Mouse (Mus musculus): Measurements from ENCODE around the gene Slco3a1. TPM values are rescaled to one million over a fixed set of nuclear protein-coding genes. Genes with fewer than 3 reads are reported as not detected.

The Slco3a1 gene
- total and polyA plus RNA-seq, 3 experiments = 0.04 to 0.35 TPM; not detected in 1

DNA sequence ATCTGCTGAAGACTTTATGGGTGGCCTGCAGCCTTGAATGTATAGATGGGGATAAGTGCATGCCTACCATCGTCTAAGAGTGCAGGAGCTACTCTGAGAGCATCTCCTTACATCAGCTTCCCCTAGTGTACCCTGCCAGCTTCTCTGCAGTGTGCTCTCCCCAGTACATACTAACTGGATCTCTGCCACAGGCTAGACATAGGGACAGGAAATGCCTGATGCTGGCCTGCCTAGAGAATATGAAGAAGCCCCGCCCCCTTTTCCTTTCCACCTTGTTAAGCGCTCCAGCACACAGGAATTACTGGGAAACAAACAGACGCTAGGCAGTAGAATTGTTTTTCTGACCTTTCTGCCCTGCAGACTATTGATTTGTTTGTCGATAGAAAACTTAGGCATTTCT lies 230.9 kb downstream of the Slco3a1 start:
- no peak overlapping the region for H3K27ac ChIP-seq (ENCODE audit: insufficient read depth, low read depth)
- DNase-seq (ENCODE audit: extremely low read depth) = no peak
- dilution Hi-C loops (cut with MboI; ENCODE audit: extremely low pct_ligation_motif_present, extremely low pct_unique_long_range_greater_than_20kb, low sequenced_read_pairs) (no loop called here), in situ Hi-C loops (cut with MboI; ENCODE audit: low pct_ligation_motif_present, low pct_unique_long_range_greater_than_20kb, low sequenced_read_pairs) (no loop called here)
- no peaks in the 10 kb centered on the region for H3K4me1 ChIP-seq (ENCODE audit: control insufficient read depth in 1 of 2, insufficient read depth in 2 of 2)
- no peak overlapping the region for H3K4me3 ChIP-seq (replicated peaks in 1 of 3; ENCODE audit: low read depth in 2 of 3, low read length in 2 of 3, poor library complexity in 1 of 3)
- no peaks in the 10 kb centered on the region for H3K9me3 ChIP-seq (replicated peaks; ENCODE audit: low read length)
- no peaks in the 10 kb centered on the region for H3K79me2 ChIP-seq (replicated peaks; ENCODE audit: control insufficient read depth, extremely low read depth, insufficient read depth, poor library complexity, severe bottlenecking)
- TF ChIP-seq SIN3A (IDR thresholded peaks at IDR 0.05; ENCODE audit: low read length) (no peak), KAT2A (IDR thresholded peaks at IDR 0.05; ENCODE audit: insufficient replicate concordance, low read length) (no peak), NELFE (IDR thresholded peaks at IDR 0.05; ENCODE audit: low read depth, low read length) (no peak), BHLHE40 (IDR thresholded peaks at IDR 0.05; ENCODE audit: low read depth, low read length) (no peak), CTCF (conservative IDR thresholded peaks at IDR 0.05 in 1 of 2, IDR thresholded peaks at IDR 0.05 in 1 of 2; ENCODE audit: low read depth in 2 of 2, low read length in 2 of 2) (no peak), ZNF384 (IDR thresholded peaks at IDR 0.05; ENCODE audit: low read depth, low read length) (no peak), RCOR1 (conservative IDR thresholded peaks at IDR 0.05; ENCODE audit: low read depth, low read length) (no peak), RAD21 (IDR thresholded peaks at IDR 0.05; ENCODE audit: low read depth, low read length) (no peak), JUND (conservative IDR thresholded peaks at IDR 0.05; ENCODE audit: low read depth, low read length) (no peak), IRF4 (IDR thresholded peaks at IDR 0.05; ENCODE audit: low read depth, low read length) (no peak), ZMIZ1 (IDR thresholded peaks at IDR 0.05; ENCODE audit: low read depth, low read length) (no peak), ZC3H11A (IDR thresholded peaks at IDR 0.05; ENCODE audit: low read depth, low read length) (no peak), EP300 (IDR thresholded peaks at IDR 0.05; ENCODE audit: low read length) (no peak), USF2 (conservative IDR thresholded peaks at IDR 0.05; ENCODE audit: low read depth, low read length) (no peak), PAX5 (IDR thresholded peaks at IDR 0.05; ENCODE audit: low read length) (no peak), MAX (IDR thresholded peaks at IDR 0.05; ENCODE audit: low read length) (no peak), MAFK (IDR thresholded peaks at IDR 0.05; ENCODE audit: insufficient replicate concordance, low read length) (no peak), ETS1 (conservative IDR thresholded peaks at IDR 0.05; ENCODE audit: low read depth, low read length) (no peak)
- H3K4me2 ChIP-seq (ENCODE audit: insufficient read depth, low read depth, poor library complexity, severe bottlenecking) = no peak overlapping the region
- H3K36me3 ChIP-seq (replicated peaks in 1 of 2; ENCODE audit: control insufficient read depth in 1 of 2, insufficient read depth in 1 of 2, low read length in 1 of 2) = no peaks in the 10 kb centered on the region
- peaks cover 26% of the 10 kb centered on the region for H3K27me3 ChIP-seq (replicated peaks)
- H3K9ac ChIP-seq (ENCODE audit: insufficient read depth, low read depth) = no peak overlapping the region

DNA sequence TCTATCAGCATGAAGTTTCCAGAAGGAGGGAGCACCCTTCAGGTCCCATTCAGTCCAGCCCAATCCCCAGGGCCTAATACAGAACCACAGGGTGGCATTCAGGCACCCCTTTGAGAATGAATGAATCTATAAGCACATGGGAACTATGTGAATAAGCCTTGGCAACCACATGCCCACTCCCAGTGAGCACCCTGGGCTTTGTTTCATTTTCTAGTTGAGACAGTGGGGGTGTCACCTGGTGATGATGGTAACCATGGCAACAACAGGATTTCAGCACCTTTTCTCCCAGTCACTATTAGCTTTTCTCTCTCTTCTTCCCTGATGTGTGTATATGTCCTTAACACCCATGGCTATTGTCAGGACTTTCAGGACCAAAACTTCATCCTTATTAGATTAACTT lies 231.4 kb downstream of the Slco3a1 start:
- in situ Hi-C loops (cut with MboI; ENCODE audit: low pct_ligation_motif_present, low pct_unique_long_range_greater_than_20kb, low sequenced_read_pairs) = no loop called here
- no peak for DNase-seq (ENCODE audit: extremely low read depth)
- no peak for TF ChIP-seq ZKSCAN1 (IDR thresholded peaks at IDR 0.05; ENCODE audit: borderline replicate concordance, low read depth, low read length)
- no peak for TF ChIP-seq ZC3H11A (IDR thresholded peaks at IDR 0.05; ENCODE audit: low read depth, low read length)
- no peak for TF ChIP-seq RCOR1 (conservative IDR thresholded peaks at IDR 0.05; ENCODE audit: low read depth, low read length)
- no peak for TF ChIP-seq USF1 (IDR thresholded peaks at IDR 0.05; ENCODE audit: low read depth, low read length)
- no peak for TF ChIP-seq E2F4 (IDR thresholded peaks at IDR 0.05; ENCODE audit: insufficient replicate concordance, low read depth, low read length)
- no peak for TF ChIP-seq RAD21 (IDR thresholded peaks at IDR 0.05; ENCODE audit: low read depth, low read length)
- no peak for TF ChIP-seq EP300 (IDR thresholded peaks at IDR 0.05; ENCODE audit: low read length)
- no peak for TF ChIP-seq MAFK (IDR thresholded peaks at IDR 0.05; ENCODE audit: insufficient replicate concordance, low read length)
- TF ChIP-seq BHLHE40 (IDR thresholded peaks at IDR 0.05; ENCODE audit: low read depth, low read length) = no peak
- no peak for TF ChIP-seq ETS1 (conservative IDR thresholded peaks at IDR 0.05; ENCODE audit: low read depth, low read length)
- TF ChIP-seq SIN3A (IDR thresholded peaks at IDR 0.05; ENCODE audit: low read length) = no peak
- no peak for TF ChIP-seq MYC (IDR thresholded peaks at IDR 0.05; ENCODE audit: low read depth, low read length)
- no peak for TF ChIP-seq KAT2A (IDR thresholded peaks at IDR 0.05; ENCODE audit: insufficient replicate concordance, low read length)
- TF ChIP-seq NELFE (IDR thresholded peaks at IDR 0.05; ENCODE audit: low read depth, low read length) = no peak
- no peak for TF ChIP-seq JUND (conservative IDR thresholded peaks at IDR 0.05; ENCODE audit: low read depth, low read length)
- Histone ChIP-seq H3K4me3 (replicated peaks in 1 of 3; ENCODE audit: low read depth in 2 of 3, low read length in 2 of 3, poor library complexity in 1 of 3) (no peak overlapping the region), H3K36me3 (replicated peaks in 1 of 2; ENCODE audit: control insufficient read depth in 1 of 2, insufficient read depth in 1 of 2, low read length in 1 of 2) (no peaks in the 10 kb centered on the region), H3K9ac (ENCODE audit: insufficient read depth, low read depth) (no peak overlapping the region), H3K4me1 (ENCODE audit: control insufficient read depth in 1 of 2, insufficient read depth in 2 of 2) (no peaks in the 10 kb centered on the region), H3K79me2 (replicated peaks; ENCODE audit: control insufficient read depth, extremely low read depth, insufficient read depth, poor library complexity, severe bottlenecking) (no peaks in the 10 kb centered on the region), H3K4me2 (ENCODE audit: insufficient read depth, low read depth, poor library complexity, severe bottlenecking) (no peak overlapping the region), H3K9me3 (replicated peaks; ENCODE audit: low read length) (no peaks in the 10 kb centered on the region), H3K27ac (ENCODE audit: insufficient read depth, low read depth) (no peak overlapping the region), H3K27me3 (replicated peaks) (peaks cover 31% of the 10 kb centered on the region)
- dilution Hi-C loops (cut with MboI; ENCODE audit: extremely low pct_ligation_motif_present, extremely low pct_unique_long_range_greater_than_20kb, low sequenced_read_pairs) = no loop called here
